Mouse (Mus musculus): ENCODE data around the gene Ddr1. TPM values are rescaled to one million over a fixed set of nuclear protein-coding genes. Genes with fewer than 3 reads are reported as not detected.

Ddr1 gene
- polyA plus RNA-seq, 1 experiment from 2014 or later: 50.6 TPM

- no peak overlapping the region for H3K4me3 ChIP-seq (ENCODE audit: low read depth, low read length)
- no peak overlapping the region for H3K4me2 ChIP-seq (ENCODE audit: low read depth, low read length)
- ATAC-seq (ENCODE audit: low read depth) (peak; percentile 90), DNase-seq (ENCODE audit: low spot score) (peak; percentile 89)
- 31% methylated on average over 8 of the region's 8 CpGs for WGBS
- H3K9ac ChIP-seq (ENCODE audit: low read depth, low read length): peak overlapping the region; percentile 30; the same call in 1 of the 2 replicates
- no peaks in the 10 kb centered on the region for H3K36me3 ChIP-seq (ENCODE audit: control insufficient read depth, insufficient read depth, low read length)
- peaks cover 17% of the 10 kb centered on the region; the same call in 1 of the 2 replicates for H3K4me1 ChIP-seq (ENCODE audit: control insufficient read depth, insufficient read depth, low read length)
- H3K27me3 ChIP-seq (replicated peaks; ENCODE audit: control insufficient read depth, insufficient read depth, low read length): no peaks in the 10 kb centered on the region
- no peaks in the 10 kb centered on the region for H3K9me3 ChIP-seq (ENCODE audit: control insufficient read depth, low read length)
- peak overlapping the region; percentile 65 for H3K27ac ChIP-seq (replicated peaks; ENCODE audit: low read depth, low read length)
Measured at GRCm38 (mm10) chr17:35710705-35711347, 6.4 kb upstream of the Ddr1 start.

GRCm38 (mm10) chr17:35708611-35709010 lies 4.2 kb upstream of the Ddr1 start:
- ATAC-seq (ENCODE audit: low read depth): no peak
- Histone ChIP-seq H3K4me2 (ENCODE audit: low read depth, low read length) (no peak overlapping the region), H3K36me3 (ENCODE audit: control insufficient read depth, insufficient read depth, low read length) (no peaks in the 10 kb centered on the region), H3K9me3 (ENCODE audit: control insufficient read depth, low read length) (no peaks in the 10 kb centered on the region), H3K27ac (replicated peaks; ENCODE audit: low read depth, low read length) (no peak overlapping the region; the same call in 1 of the 2 replicates), H3K27me3 (replicated peaks; ENCODE audit: control insufficient read depth, insufficient read depth, low read length) (no peaks in the 10 kb centered on the region), H3K4me1 (ENCODE audit: control insufficient read depth, insufficient read depth, low read length) (peaks cover 37% of the 10 kb centered on the region), H3K4me3 (ENCODE audit: low read depth, low read length) (no peak overlapping the region), H3K9ac (ENCODE audit: low read depth, low read length) (no peak overlapping the region)
- no peak for DNase-seq (ENCODE audit: low spot score)
- 63% methylated on average over 2 of the region's 2 CpGs for WGBS

GRCm38 (mm10) chr17:35707929-35708328 lies 3.5 kb upstream of the Ddr1 start:
- peak overlapping the region; percentile 55 for H3K27ac ChIP-seq (replicated peaks; ENCODE audit: low read depth, low read length)
- 57% methylated on average over 7 of the region's 7 CpGs for WGBS
- ATAC-seq (ENCODE audit: low read depth): peak; percentile 17; the same call in 1 of the 2 replicates

GRCm38 (mm10) chr17:35705836-35706235 lies 1.4 kb upstream of the Ddr1 start:
- no peak for ATAC-seq (ENCODE audit: low read depth)
- Histone ChIP-seq H3K27me3 (replicated peaks; ENCODE audit: control insufficient read depth, insufficient read depth, low read length) (no peaks in the 10 kb centered on the region), H3K9me3 (ENCODE audit: control insufficient read depth, low read length) (no peaks in the 10 kb centered on the region), H3K4me2 (ENCODE audit: low read depth, low read length) (no peak overlapping the region), H3K27ac (replicated peaks; ENCODE audit: low read depth, low read length) (no peak overlapping the region), H3K4me1 (ENCODE audit: control insufficient read depth, insufficient read depth, low read length) (peaks cover 45% of the 10 kb centered on the region), H3K36me3 (ENCODE audit: control insufficient read depth, insufficient read depth, low read length) (no peaks in the 10 kb centered on the region), H3K9ac (ENCODE audit: low read depth, low read length) (no peak overlapping the region), H3K4me3 (ENCODE audit: low read depth, low read length) (no peak overlapping the region)
- peak; percentile 27 for DNase-seq (ENCODE audit: low spot score)
- 32% methylated on average over 4 of the region's 4 CpGs for WGBS

More at GRCm38 (mm10) chr17:35707929-35708328, 3.5 kb upstream of the Ddr1 start:
- H3K27me3 ChIP-seq (replicated peaks; ENCODE audit: control insufficient read depth, insufficient read depth, low read length): no peaks in the 10 kb centered on the region
- H3K4me2 ChIP-seq (ENCODE audit: low read depth, low read length): no peak overlapping the region
- H3K4me3 ChIP-seq (ENCODE audit: low read depth, low read length): no peak overlapping the region
- DNase-seq (ENCODE audit: low spot score): peak; percentile 78
- H3K9me3 ChIP-seq (ENCODE audit: control insufficient read depth, low read length): no peaks in the 10 kb centered on the region
- peaks cover 41% of the 10 kb centered on the region for H3K4me1 ChIP-seq (ENCODE audit: control insufficient read depth, insufficient read depth, low read length)
- no peaks in the 10 kb centered on the region for H3K36me3 ChIP-seq (ENCODE audit: control insufficient read depth, insufficient read depth, low read length)
- no peak overlapping the region for H3K9ac ChIP-seq (ENCODE audit: low read depth, low read length)

GRCm38 (mm10) chr17:35703751-35704271 lies 610 bp downstream of the Ddr1 start:
- DNase-seq (ENCODE audit: low spot score): peak; percentile 89
- Histone ChIP-seq H3K4me1 (ENCODE audit: control insufficient read depth, insufficient read depth, low read length) (peaks cover 49% of the 10 kb centered on the region), H3K36me3 (ENCODE audit: control insufficient read depth, insufficient read depth, low read length) (no peaks in the 10 kb centered on the region), H3K27ac (replicated peaks; ENCODE audit: low read depth, low read length) (peak overlapping the region; percentile 88), H3K27me3 (replicated peaks; ENCODE audit: control insufficient read depth, insufficient read depth, low read length) (no peaks in the 10 kb centered on the region), H3K4me3 (ENCODE audit: low read depth, low read length) (peak overlapping the region; percentile 35), H3K9ac (ENCODE audit: low read depth, low read length) (peak overlapping the region; percentile 62), H3K4me2 (ENCODE audit: low read depth, low read length) (peak overlapping the region; percentile 56), H3K9me3 (ENCODE audit: control insufficient read depth, low read length) (no peaks in the 10 kb centered on the region)
- ATAC-seq (ENCODE audit: low read depth): peak; percentile 24; the same call in 1 of the 2 replicates
- 6% methylated on average over 11 of the region's 14 CpGs for WGBS

- H3K27ac ChIP-seq (replicated peaks; ENCODE audit: low read depth, low read length): peak overlapping the region; percentile 95
- peaks cover 54% of the 10 kb centered on the region for H3K4me1 ChIP-seq (ENCODE audit: control insufficient read depth, insufficient read depth, low read length)
- DNase-seq (ENCODE audit: low spot score) (no peak), ATAC-seq (ENCODE audit: low read depth) (no peak)
- peak overlapping the region; percentile 51 for H3K9ac ChIP-seq (ENCODE audit: low read depth, low read length)
- no peaks in the 10 kb centered on the region for H3K27me3 ChIP-seq (replicated peaks; ENCODE audit: control insufficient read depth, insufficient read depth, low read length)
- H3K4me3 ChIP-seq (ENCODE audit: low read depth, low read length): peak overlapping the region; percentile 53
- H3K36me3 ChIP-seq (ENCODE audit: control insufficient read depth, insufficient read depth, low read length): no peaks in the 10 kb centered on the region
- peak overlapping the region; percentile 63 for H3K4me2 ChIP-seq (ENCODE audit: low read depth, low read length)
- H3K9me3 ChIP-seq (ENCODE audit: control insufficient read depth, low read length): no peaks in the 10 kb centered on the region
- WGBS: 15% methylated on average over 2 of the region's 2 CpGs
Measured at GRCm38 (mm10) chr17:35703065-35703464, 1.4 kb downstream of the Ddr1 start.

- Histone ChIP-seq H3K27me3 (replicated peaks; ENCODE audit: control insufficient read depth, insufficient read depth, low read length) (no peaks in the 10 kb centered on the region), H3K4me1 (ENCODE audit: control insufficient read depth, insufficient read depth, low read length) (peaks cover 58% of the 10 kb centered on the region), H3K9me3 (ENCODE audit: control insufficient read depth, low read length) (no peaks in the 10 kb centered on the region), H3K27ac (replicated peaks; ENCODE audit: low read depth, low read length) (peak overlapping the region; percentile 95), H3K9ac (ENCODE audit: low read depth, low read length) (peak overlapping the region; percentile 80), H3K4me3 (ENCODE audit: low read depth, low read length) (peak overlapping the region; percentile 53), H3K36me3 (ENCODE audit: control insufficient read depth, insufficient read depth, low read length) (no peaks in the 10 kb centered on the region), H3K4me2 (ENCODE audit: low read depth, low read length) (peak overlapping the region; percentile 63)
- peak; percentile 44 for DNase-seq (ENCODE audit: low spot score)
- no peak for ATAC-seq (ENCODE audit: low read depth)
- WGBS: 18% methylated on average over 4 of the region's 4 CpGs
Measured at GRCm38 (mm10) chr17:35702605-35703004, 1.8 kb downstream of the Ddr1 start.

- Histone ChIP-seq H3K4me3 (ENCODE audit: low read depth, low read length) (peak overlapping the region; percentile 53), H3K9ac (ENCODE audit: low read depth, low read length) (peak overlapping the region; percentile 80), H3K27ac (replicated peaks; ENCODE audit: low read depth, low read length) (peak overlapping the region; percentile 95), H3K36me3 (ENCODE audit: control insufficient read depth, insufficient read depth, low read length) (no peaks in the 10 kb centered on the region), H3K4me2 (ENCODE audit: low read depth, low read length) (peak overlapping the region; percentile 63), H3K4me1 (ENCODE audit: control insufficient read depth, insufficient read depth, low read length) (peaks cover 64% of the 10 kb centered on the region), H3K27me3 (replicated peaks; ENCODE audit: control insufficient read depth, insufficient read depth, low read length) (no peaks in the 10 kb centered on the region), H3K9me3 (ENCODE audit: control insufficient read depth, low read length) (no peaks in the 10 kb centered on the region)
- peak; percentile 85 for DNase-seq (ENCODE audit: low spot score)
- 4% methylated on average over 16 of the region's 16 CpGs for WGBS
- ATAC-seq (ENCODE audit: low read depth): no peak
Measured at GRCm38 (mm10) chr17:35701978-35702461, 2.4 kb downstream of the Ddr1 start.

All from embryonic facial prominence, embryonic 14.5 days (tissue).